Mouse (Mus musculus) testis, postnatal 14 days (tissue): ENCODE measurements around the gene Mrps18b.

Source experiments
- DNase-seq: peaks from one replicate; pipeline ENCODE4 v3.0.0; 2021; ENCODE audit warnings: low spot score

Gene Mrps18b

GRCm38 (mm10) chr17:35874721-35875120 lies 41.5 kb downstream of the Mrps18b start:
- DNase-seq, result no peak

- DNase-seq, result peak; percentile 79
Measured at GRCm38 (mm10) chr17:35873774-35874519, 42.2 kb downstream of the Mrps18b start.

GRCm38 (mm10) chr17:35870884-35871696 lies 45.1 kb downstream of the Mrps18b start:
- DNase-seq, result no peak

GRCm38 (mm10) chr17:35870151-35870883 lies 45.9 kb downstream of the Mrps18b start:
- DNase-seq, result no peak

DNA sequence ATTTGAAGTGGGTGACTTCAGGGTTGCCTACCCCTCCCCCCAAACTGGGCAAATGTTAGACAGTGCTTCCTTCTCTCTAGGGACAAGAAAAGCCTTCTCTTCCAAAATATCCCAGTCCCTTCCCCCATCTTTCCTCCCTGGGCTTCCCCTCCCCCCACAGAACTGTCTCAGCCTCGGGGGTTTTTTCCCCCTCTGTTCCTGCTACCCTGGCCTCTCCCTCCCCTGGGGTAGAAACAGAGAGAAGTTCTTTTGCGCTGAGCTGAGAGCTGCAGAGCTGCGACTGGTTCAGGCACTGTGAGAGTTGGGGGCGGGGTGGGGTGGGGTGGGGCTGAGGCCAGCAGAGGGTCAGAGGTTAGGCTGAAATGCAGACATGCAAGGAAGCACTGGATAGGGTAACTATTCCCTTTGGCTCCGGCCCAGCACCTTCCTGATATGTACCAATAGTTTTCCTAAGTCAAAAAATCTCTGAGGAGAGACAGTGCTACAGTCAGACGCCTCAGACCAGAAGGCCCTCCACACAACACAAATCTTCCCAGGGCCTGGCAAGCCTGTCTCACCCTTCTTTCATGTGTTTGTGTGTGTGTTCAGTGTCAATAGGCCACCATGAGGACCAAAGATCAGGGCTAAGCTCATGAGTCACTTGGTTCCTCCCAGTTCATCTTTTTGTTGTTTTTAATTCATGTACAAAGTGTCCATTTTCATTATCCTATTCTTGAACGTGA lies 46.7 kb downstream of the Mrps18b start:
- no peak for DNase-seq

GRCm38 (mm10) chr17:35868961-35869345 lies 47.2 kb downstream of the Mrps18b start:
- no peak for DNase-seq

DNA sequence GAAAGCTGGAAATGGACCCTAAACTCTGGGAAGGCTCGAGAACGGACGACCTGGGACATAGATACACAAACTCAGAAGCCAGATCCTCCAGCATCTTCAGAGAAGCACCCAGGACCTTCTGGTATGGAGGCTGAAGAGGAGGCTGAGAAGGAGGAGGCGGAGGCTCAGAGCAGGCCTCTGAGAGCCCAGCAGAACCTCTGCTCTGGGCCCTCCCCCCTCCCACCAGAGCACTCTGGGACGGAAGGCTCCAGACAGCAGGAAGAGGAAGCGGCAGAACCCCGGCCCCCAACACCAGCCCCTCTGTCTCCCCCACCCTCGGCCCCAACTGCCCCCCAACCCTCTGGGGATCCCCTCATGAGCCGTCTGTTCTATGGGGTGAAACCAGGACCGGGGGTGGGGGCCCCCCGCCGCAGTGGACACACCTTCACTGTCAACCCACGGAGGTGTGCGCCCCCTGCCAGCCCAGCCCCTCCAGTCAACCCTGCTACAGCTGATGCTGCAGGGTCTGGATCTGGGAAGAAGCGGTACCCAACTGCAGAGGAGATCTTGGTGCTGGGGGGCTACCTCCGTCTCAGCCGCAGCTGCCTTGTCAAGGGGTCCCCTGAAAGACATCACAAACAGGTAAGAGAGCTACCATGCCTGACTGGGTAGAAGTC lies 47.9 kb downstream of the Mrps18b start:
- no peak for DNase-seq

- no peak for DNase-seq
Measured at GRCm38 (mm10) chr17:35866911-35867890, 49.0 kb downstream of the Mrps18b start.

DNA sequence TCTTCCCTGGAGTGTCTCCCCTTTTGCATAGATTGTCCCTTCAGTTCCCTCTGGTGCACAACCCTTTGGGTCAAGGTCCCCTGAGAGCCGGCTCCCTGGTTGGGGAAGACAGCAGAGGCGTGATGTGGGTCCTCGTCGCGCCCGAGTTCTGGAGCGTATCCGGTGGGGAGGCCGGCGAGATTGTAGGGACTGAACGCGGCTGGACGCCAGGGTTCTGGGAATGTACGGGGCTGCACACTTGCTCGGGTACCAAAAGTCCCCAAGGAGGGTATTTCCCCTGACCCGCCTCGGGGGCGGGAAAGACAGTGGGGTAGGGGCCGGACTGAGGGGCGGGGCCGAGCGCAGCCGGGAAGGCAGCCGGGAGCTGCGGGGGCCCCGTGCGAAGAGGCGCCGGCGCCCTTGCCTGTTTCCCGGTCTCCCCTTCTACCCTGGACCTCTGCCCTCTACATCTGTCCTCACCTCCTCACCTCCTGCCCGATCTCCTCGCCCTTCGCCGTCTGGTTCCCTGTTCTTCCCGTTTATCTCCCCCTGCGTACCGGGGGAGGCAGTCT lies 49.8 kb downstream of the Mrps18b start:
- DNase-seq, result peak; percentile 65

DNA sequence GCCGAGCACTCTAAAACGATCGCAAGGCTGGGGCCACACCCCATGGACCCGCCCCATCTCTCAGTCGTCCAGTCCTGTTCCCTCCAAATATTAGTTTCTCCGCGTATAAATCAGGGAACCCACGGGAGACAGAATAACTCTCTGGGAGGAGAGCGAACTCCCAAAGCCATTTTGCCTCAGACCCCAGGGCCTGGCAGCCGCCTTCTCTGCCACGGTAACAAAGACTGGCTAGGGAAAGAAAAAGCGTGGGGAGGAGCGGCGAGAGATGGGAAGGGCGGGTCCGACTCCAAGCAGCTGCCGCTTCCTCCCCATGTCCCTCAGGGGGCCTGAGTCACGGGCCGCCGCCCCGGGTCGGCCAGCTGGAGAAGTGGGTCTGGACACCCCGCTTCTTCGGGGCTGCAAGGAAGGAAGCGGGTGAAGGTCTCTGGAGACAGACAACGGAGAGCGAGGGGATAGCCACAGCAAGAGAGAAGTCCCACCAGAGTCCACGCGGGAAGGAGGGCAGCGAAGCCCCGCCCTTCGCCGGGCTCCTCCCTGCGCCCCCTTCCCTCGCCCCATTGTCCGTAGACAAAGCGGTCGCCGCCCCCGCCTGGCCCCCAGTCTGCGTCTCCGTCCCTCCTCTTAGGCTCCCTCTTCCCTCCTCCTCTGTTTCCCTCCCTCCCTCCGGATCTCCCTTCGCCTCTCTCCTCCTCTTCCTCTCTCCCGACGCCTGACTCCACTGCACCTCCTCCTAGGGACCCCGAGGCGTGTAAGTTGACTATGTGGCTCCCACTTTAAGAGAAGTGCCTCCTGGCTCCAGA lies 50.5 kb downstream of the Mrps18b start, which contains the start of gene Ppp1r18:
Gene Ppp1r18, plus strand, starts transcription at position 113 of the 800 bp plus-strand sequence.
- DNase-seq, result peak; percentile 80

DNA sequence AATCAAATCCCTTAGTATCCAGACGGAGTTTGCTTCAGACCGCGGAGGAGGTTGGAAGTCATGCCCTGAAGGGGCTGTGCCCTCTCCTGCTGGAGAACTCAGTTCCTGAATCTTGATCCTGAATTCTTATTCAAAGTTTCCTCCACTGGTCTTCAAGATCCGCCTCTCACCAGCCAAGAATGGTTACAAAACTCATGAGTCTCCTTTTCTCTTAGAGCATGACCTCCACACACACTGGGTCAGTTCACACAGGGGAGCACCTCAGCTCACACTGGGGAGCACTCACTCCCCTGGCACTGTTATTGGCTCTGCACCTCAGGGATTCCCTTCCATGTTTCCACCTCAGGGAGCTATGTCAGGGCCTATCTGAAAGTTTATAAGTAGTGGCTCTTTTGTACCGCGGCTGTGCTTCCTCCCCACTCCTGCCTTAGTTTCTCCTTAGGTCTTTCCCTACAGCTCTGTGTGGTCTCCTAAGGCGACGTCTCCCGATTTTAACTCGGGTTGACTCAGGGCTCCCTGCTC lies 51.3 kb downstream of the Mrps18b start:
- DNase-seq, result no peak

DNA sequence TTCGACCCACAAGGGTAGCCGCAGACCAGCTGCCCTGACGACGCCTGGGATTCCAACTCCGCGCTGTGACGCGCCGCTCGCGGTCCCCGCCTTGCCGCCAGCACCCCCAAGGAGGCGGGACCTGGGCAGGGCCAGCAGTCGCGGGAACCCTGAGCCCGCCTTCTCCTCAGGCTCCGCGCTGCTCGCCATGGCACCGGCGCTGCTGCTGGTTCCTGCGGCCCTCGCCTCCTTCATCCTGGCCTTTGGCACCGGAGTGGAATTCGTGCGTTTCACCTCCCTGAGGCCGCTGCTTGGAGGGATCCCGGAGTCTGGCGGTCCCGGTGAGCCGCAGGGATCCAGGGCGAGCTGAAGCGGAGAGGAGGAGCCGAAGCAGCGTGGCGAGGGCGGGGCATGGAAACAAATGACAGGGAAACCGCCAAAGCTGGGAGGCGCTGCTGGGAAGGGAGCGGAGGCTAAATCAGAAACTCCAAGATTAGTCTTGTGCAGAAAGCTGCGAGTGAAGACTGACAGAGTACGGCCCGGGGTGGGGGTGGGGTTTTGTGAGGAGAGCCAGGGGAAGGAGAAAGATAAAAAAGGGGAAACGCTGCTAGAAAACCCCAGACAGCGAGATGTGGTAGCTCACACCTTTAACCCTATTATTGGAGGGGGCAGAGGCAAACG lies 54.9 kb downstream of the Mrps18b start, which contains the start of gene Nrm:
Gene Nrm, plus strand, starts transcription at position 121 of the 660 bp plus-strand sequence.
- DNase-seq, result peak; percentile 85

GRCm38 (mm10) chr17:35860831-35861197 lies 55.4 kb downstream of the Mrps18b start:
- DNase-seq, result no peak
